Mouse (Mus musculus) thymus, postnatal 0 days (tissue): Measurements from ENCODE around the gene Cdkn1c. TPM values are rescaled to one million over a fixed set of nuclear protein-coding genes. Genes with fewer than 3 reads are reported as not detected.
A peak's percentile ranks its signal among the peaks of the same experiment; 100 is the strongest.

ENCODE experiments used
- DNase-seq: peaks from one replicate; pipeline ENCODE4 v3.0.0-alpha.2; 2015; ENCODE audit warnings: low spot score
- polyA plus RNA-seq: library from polyadenylated mRNA; unstranded; fragments of >200 nt; fragmentation: Nextera tagmentation; extraction: Ambion mirVana; gene quantifications from 2 replicates; pipeline ENCODE4 v1.2.1, GENCODE M21; 2015

Gene Cdkn1c
- polyA plus RNA-seq, 1 experiment from 2014 or later, result 74.9 TPM

GRCm38 (mm10) chr7:143437894-143438581 lies 22.8 kb downstream of the Cdkn1c start:
- no peak for DNase-seq

- no peak for DNase-seq
Observed at GRCm38 (mm10) chr7:143437231-143437893, 23.5 kb downstream of the Cdkn1c start.

DNA sequence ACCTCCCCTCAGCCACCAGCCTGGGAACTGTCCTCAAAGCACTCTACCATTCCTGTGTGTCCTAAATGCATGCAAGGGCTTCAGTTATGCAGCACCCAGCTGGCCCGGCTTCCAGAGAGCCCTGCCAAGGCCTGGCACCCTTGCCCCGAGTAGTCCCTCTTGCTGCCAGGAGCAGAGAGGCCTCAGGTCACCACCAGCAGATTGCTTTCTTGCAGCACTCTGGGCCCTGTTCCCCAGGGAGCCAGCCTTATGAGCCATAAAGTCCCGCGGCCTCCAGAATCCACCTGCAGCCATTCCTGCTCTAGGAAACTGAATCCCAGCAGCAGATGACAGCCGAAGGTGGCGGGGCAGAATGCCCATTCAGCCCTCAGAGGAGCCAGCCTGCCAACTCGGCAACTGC lies 27.5 kb downstream of the Cdkn1c start:
- DNase-seq, result no peak

DNA sequence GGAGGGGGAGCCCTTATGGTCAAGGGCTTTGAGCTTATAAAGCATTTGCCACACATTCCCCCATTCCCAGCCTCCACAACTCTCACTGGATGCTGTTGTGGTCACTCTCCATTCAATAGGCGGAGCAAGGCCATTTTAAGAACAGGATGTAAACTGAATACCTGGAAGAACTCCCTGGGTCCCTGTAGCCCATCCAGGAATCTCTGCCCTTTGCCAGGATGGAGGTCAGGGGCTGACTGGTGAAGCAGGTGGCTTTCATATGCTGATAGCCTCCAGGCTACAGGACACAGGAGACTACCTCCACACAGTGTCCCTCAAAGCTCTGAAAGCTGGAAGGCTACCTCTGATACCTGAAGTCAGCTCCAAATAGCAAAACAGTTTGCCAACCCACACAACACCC lies 28.2 kb downstream of the Cdkn1c start:
- DNase-seq, result no peak

GRCm38 (mm10) chr7:143428814-143429499 lies 31.9 kb downstream of the Cdkn1c start:
- DNase-seq, result no peak

- no peak for DNase-seq
Observed at GRCm38 (mm10) chr7:143428142-143428813, 32.6 kb downstream of the Cdkn1c start.

DNA sequence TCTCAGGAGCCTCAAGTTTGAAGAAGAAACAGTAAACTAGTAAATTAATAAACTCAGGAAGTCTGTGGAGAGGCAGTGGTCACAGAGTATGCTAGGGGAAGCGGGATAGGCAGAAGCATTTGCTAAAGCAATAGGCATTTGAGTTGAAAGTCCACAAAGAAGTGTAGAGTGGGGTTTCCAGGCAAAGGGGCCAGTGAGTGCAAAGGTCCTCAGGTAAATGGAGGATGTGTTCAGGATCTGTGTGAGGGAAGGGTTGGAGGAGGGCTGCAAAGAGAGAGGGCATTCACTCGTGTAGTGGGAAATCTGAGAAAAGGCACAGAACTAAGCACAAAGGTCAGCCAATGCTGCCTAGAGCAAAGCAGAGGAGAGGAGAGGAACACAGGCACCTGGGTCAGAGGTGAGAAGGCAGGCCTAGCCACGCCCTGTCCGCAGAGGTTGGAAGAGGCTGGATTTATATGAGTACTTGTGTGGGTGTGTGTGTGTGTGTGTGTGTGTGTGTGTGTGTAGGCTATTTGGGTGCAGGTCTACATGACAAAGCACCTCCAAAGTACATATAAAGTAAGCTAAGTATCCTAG lies 41.2 kb downstream of the Cdkn1c start:
- DNase-seq, result no peak

DNA sequence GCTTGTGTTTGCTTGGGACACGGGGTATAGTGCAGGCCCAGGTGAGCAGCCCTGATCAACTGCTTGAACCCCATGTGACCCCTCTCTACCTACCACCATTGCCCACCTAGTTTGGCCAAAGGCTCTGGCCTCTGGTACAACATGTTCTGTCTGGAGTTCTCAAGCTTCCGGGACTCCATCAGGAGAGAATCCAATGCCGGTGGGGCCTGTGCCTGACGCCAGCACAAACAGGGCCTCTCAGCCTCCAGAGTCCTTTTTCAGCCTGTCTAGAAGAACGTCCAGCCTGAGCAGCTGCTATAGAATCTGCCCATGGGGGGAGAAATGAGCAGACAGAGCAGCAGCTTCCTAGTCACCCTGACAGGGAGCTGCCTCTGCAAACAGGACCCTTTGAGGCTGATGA lies 43.0 kb downstream of the Cdkn1c start:
- DNase-seq, result no peak

DNA sequence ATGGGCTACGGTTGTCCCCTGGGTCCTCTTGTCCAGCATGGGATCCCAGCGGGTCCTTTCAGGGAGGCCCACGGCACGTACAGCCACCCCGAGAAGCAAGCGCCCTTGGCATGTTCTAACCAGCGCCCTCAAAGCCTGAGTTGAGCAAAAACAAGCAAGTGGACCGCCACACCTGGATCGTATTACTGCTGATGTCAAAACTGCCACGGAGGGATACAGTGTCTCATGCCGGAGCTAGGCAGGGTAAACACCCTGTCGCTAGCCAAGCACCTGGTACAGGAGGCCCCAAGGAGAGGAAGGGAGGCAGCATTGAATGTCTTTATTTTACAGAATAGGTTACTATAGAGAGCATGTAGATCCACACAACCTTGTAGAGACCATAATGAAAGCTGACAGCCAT lies 44.4 kb downstream of the Cdkn1c start:
- DNase-seq, result no peak

- DNase-seq, result peak; percentile 81
Observed at GRCm38 (mm10) chr7:143415070-143415469, 45.8 kb downstream of the Cdkn1c start.

DNA sequence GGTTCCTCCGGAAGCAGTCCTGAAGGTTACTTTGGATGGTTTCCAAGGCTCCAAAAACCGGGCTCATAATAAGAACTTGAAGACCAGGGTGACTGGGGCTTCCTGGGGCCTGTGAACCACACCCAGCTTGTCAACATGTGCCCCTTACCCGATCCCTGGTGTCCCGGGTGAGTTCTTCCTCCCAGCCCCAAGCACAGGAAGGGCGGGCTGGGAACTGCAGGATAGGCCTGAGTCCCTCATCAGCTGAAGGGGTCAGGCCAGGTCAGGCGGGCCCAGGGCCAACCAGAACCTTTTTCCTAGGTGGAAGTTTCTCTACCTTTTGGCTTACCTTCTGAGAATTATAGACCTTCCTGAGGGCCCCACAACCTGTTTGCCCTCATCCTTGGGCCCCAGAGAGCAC lies 48.2 kb downstream of the Cdkn1c start:
- no peak for DNase-seq

DNA sequence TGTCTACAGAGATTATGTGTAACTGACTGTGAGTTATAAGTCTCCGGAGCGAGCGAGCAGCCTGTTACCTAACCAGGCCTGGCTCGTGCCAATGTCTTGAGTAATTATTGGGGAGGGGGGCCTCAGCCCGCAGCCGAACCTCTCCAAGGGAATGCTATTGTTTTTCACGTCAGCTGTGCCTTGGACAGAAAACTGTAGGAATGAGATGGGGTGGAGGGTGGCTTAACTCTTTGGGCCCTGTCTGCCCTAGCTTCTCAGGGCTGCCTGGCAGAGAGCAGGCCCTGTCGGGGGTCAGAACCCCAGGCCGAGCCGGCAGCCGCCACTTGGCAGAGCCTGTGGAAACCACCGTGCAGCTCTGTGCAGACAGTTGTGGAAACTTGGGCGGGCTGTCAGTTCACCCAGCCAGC lies 52.2 kb downstream of the Cdkn1c start:
- DNase-seq, result no peak

Other genes starting within 250 kb of the Cdkn1c start
- gene Slc22a18, start 12.7 kb upstream of the Cdkn1c start, polyA plus RNA-seq, result 1.0 and 1.6 TPM in 2 replicates
- 0.91 and 0.95 TPM in 2 replicates for gene Phlda2, start 42.1 kb upstream of the Cdkn1c start, polyA plus RNA-seq
- gene Nap1l4, start 88.1 kb upstream of the Cdkn1c start, polyA plus RNA-seq, result 196 and 211 TPM in 2 replicates
- 40.3 and 42.9 TPM in 2 replicates for gene Cars, start 139.0 kb upstream of the Cdkn1c start, polyA plus RNA-seq
- gene Tnfrsf26, start 167.7 kb upstream of the Cdkn1c start, polyA plus RNA-seq, result 10.5 and 11.3 TPM in 2 replicates
- gene Tnfrsf22, start 188.6 kb upstream of the Cdkn1c start, polyA plus RNA-seq, result 3.5 and 3.7 TPM in 2 replicates
- gene Tnfrsf23, start 224.8 kb upstream of the Cdkn1c start, polyA plus RNA-seq, result 1.9 and 2.4 TPM in 2 replicates